Mouse (Mus musculus): ENCODE results near the gene Poc1b. TPM values are rescaled to one million over a fixed set of nuclear protein-coding genes. Genes with fewer than 3 reads are reported as not detected.

Poc1b gene
- 10.1 and 11.9 TPM in 2 replicates for polyA plus RNA-seq (2015; fragmentation: Nextera tagmentation; extraction: Ambion mirVana)

GRCm38 (mm10) chr10:99106703-99107631 is at the start of gene Poc1b:
Poc1b (plus strand) TSS chr10:99107036.
- peak within 1 kb of the TSS; percentile 93 for H3K9ac ChIP-seq
- under 1% methylated on average over 105 of the region's 106 CpGs for WGBS
- ATAC-seq (ENCODE audit: low FRiP score): peak; percentile 97
- H3K36me3 ChIP-seq: peaks cover 23% of the 10 kb centered on the region
- peak within 1 kb of the TSS; percentile 92 for H3K4me3 ChIP-seq
- H3K27me3 ChIP-seq: no peaks in the 10 kb centered on the region
- peaks cover 44% of the 10 kb centered on the region for H3K4me1 ChIP-seq (replicated peaks)
- peak within 1 kb of the TSS; percentile 94 for H3K27ac ChIP-seq
- H3K4me2 ChIP-seq: peak within 1 kb of the TSS; percentile 94
- H3K9me3 ChIP-seq: no peaks in the 10 kb centered on the region

GRCm38 (mm10) chr10:99060588-99060987 is 46.2 kb upstream of the Poc1b start:
- Histone ChIP-seq H3K4me3 (no peak overlapping the region), H3K9ac (no peak overlapping the region), H3K4me1 (replicated peaks) (no peaks in the 10 kb centered on the region), H3K4me2 (no peak overlapping the region), H3K27me3 (no peaks in the 10 kb centered on the region), H3K9me3 (no peaks in the 10 kb centered on the region), H3K36me3 (no peaks in the 10 kb centered on the region), H3K27ac (no peak overlapping the region)
- no peak for ATAC-seq (ENCODE audit: low FRiP score)
- WGBS: 93% methylated on average over 7 of the region's 7 CpGs

- WGBS: 96% methylated on average over 10 of the region's 10 CpGs
- ATAC-seq (ENCODE audit: low FRiP score): no peak
- H3K9me3 ChIP-seq: no peaks in the 10 kb centered on the region
- no peak overlapping the region for H3K27ac ChIP-seq
- no peak overlapping the region for H3K4me2 ChIP-seq
- no peak overlapping the region for H3K4me3 ChIP-seq
- H3K4me1 ChIP-seq (replicated peaks): no peaks in the 10 kb centered on the region
- no peaks in the 10 kb centered on the region for H3K27me3 ChIP-seq
- no peaks in the 10 kb centered on the region for H3K36me3 ChIP-seq
- no peak overlapping the region for H3K9ac ChIP-seq
These were observed 45.4 kb upstream of the Poc1b start for GRCm38 (mm10) chr10:99061418-99061817.

GRCm38 (mm10) chr10:99062546-99062945 is 44.3 kb upstream of the Poc1b start:
- WGBS: 90% methylated on average over 5 of the region's 5 CpGs
- no peak for ATAC-seq (ENCODE audit: low FRiP score)
- Histone ChIP-seq H3K27me3 (no peaks in the 10 kb centered on the region), H3K36me3 (no peaks in the 10 kb centered on the region), H3K9ac (no peak overlapping the region), H3K27ac (no peak overlapping the region), H3K9me3 (no peaks in the 10 kb centered on the region), H3K4me1 (replicated peaks) (no peaks in the 10 kb centered on the region), H3K4me2 (no peak overlapping the region), H3K4me3 (no peak overlapping the region)

- 71% methylated on average over 18 of the region's 18 CpGs for WGBS
- Histone ChIP-seq H3K4me2 (no peak overlapping the region), H3K36me3 (no peaks in the 10 kb centered on the region), H3K27me3 (no peaks in the 10 kb centered on the region), H3K4me3 (no peak overlapping the region), H3K27ac (no peak overlapping the region), H3K9ac (no peak overlapping the region), H3K4me1 (replicated peaks) (no peaks in the 10 kb centered on the region), H3K9me3 (no peaks in the 10 kb centered on the region)
- ATAC-seq (ENCODE audit: low FRiP score): no peak
These were observed 30.5 kb upstream of the Poc1b start for GRCm38 (mm10) chr10:99076113-99076895.

GRCm38 (mm10) chr10:99078621-99079020 is 28.2 kb upstream of the Poc1b start:
- 100% methylated on average over 2 of the region's 2 CpGs for WGBS
- Histone ChIP-seq H3K27ac (no peak overlapping the region), H3K9me3 (no peaks in the 10 kb centered on the region), H3K4me1 (replicated peaks) (no peaks in the 10 kb centered on the region), H3K27me3 (no peaks in the 10 kb centered on the region), H3K36me3 (no peaks in the 10 kb centered on the region), H3K4me2 (no peak overlapping the region), H3K4me3 (no peak overlapping the region), H3K9ac (no peak overlapping the region)
- ATAC-seq (ENCODE audit: low FRiP score): no peak

GRCm38 (mm10) chr10:99081569-99081990 is 25.3 kb upstream of the Poc1b start:
- Histone ChIP-seq H3K4me2 (no peak overlapping the region), H3K27me3 (no peaks in the 10 kb centered on the region), H3K9me3 (no peaks in the 10 kb centered on the region), H3K9ac (no peak overlapping the region), H3K4me1 (replicated peaks) (no peaks in the 10 kb centered on the region), H3K36me3 (no peaks in the 10 kb centered on the region), H3K27ac (no peak overlapping the region), H3K4me3 (no peak overlapping the region)
- no peak for ATAC-seq (ENCODE audit: low FRiP score)
- 92% methylated on average over 10 of the region's 10 CpGs for WGBS

GRCm38 (mm10) chr10:99083431-99084003 is 23.3 kb upstream of the Poc1b start:
- Histone ChIP-seq H3K36me3 (no peaks in the 10 kb centered on the region), H3K27ac (no peak overlapping the region), H3K9ac (no peak overlapping the region), H3K4me3 (no peak overlapping the region), H3K9me3 (no peaks in the 10 kb centered on the region), H3K27me3 (no peaks in the 10 kb centered on the region), H3K4me1 (replicated peaks) (no peaks in the 10 kb centered on the region), H3K4me2 (no peak overlapping the region)
- WGBS: 89% methylated on average over 14 of the region's 14 CpGs
- no peak for ATAC-seq (ENCODE audit: low FRiP score)

- 49% methylated on average over 23 of the region's 23 CpGs for WGBS
These were observed 22.2 kb upstream of the Poc1b start for GRCm38 (mm10) chr10:99084397-99085239.

GRCm38 (mm10) chr10:99085240-99085587 is 21.6 kb upstream of the Poc1b start:
- Histone ChIP-seq H3K4me3 (no peak overlapping the region), H3K27me3 (no peaks in the 10 kb centered on the region), H3K4me2 (no peak overlapping the region), H3K36me3 (no peaks in the 10 kb centered on the region), H3K27ac (no peak overlapping the region), H3K9ac (no peak overlapping the region), H3K4me1 (replicated peaks) (no peaks in the 10 kb centered on the region), H3K9me3 (no peaks in the 10 kb centered on the region)
- 67% methylated on average over 6 of the region's 6 CpGs for WGBS
- ATAC-seq (ENCODE audit: low FRiP score): peak; percentile 59

More at GRCm38 (mm10) chr10:99084397-99085239, 22.2 kb upstream of the Poc1b start:
- Histone ChIP-seq H3K9ac (no peak overlapping the region), H3K27me3 (no peaks in the 10 kb centered on the region), H3K36me3 (no peaks in the 10 kb centered on the region), H3K4me1 (replicated peaks) (no peaks in the 10 kb centered on the region), H3K9me3 (no peaks in the 10 kb centered on the region), H3K27ac (no peak overlapping the region), H3K4me2 (no peak overlapping the region), H3K4me3 (no peak overlapping the region)
- ATAC-seq (ENCODE audit: low FRiP score): peak; percentile 84

- Histone ChIP-seq H3K4me3 (no peak overlapping the region), H3K36me3 (no peaks in the 10 kb centered on the region), H3K27ac (no peak overlapping the region), H3K4me2 (no peak overlapping the region), H3K27me3 (no peaks in the 10 kb centered on the region), H3K9ac (no peak overlapping the region), H3K9me3 (no peaks in the 10 kb centered on the region), H3K4me1 (replicated peaks) (no peaks in the 10 kb centered on the region)
- 71% methylated on average over 6 of the region's 6 CpGs for WGBS
- no peak for ATAC-seq (ENCODE audit: low FRiP score)
These were observed 20.8 kb upstream of the Poc1b start for GRCm38 (mm10) chr10:99086029-99086428.
